Mouse (Mus musculus) embryonic fibroblast, embryonic 13.5 days (primary cell): Measurements from ENCODE around the gene Map3k12.

Source experiments
- CTCF ChIP-seq: IDR thresholded peaks from 2 replicates; pipeline ENCODE4 v1.5.1; 2011; ENCODE audit warnings: mild to moderate bottlenecking, control low read depth, low read length, moderate library complexity, borderline replicate concordance; ENCODE audit not compliant: insufficient read depth
- POLR2A ChIP-seq: IDR thresholded peaks from 2 replicates; pipeline ENCODE4 v1.6.1; 2011; ENCODE audit warnings: low read depth, mild to moderate bottlenecking, control low read depth, low read length, moderate library complexity

GRCm38 (mm10) chr15:102485853-102486252 lies 31.0 kb downstream of the Map3k12 start:
- TF ChIP-seq POLR2A: no peak
- no peak for TF ChIP-seq CTCF
